Mouse (Mus musculus): ENCODE results near the gene Rgma. TPM values are rescaled to one million over a fixed set of nuclear protein-coding genes. Genes with fewer than 3 reads are reported as not detected.

The Rgma gene
- polyA plus RNA-seq, 2 experiments, result 0.05 to 0.06 TPM

- Histone ChIP-seq H3K4me2 (ENCODE audit: low read depth) (no peak overlapping the region), H3K9me3 (ENCODE audit: control insufficient read depth, low read length) (no peaks in the 10 kb centered on the region), H3K9ac (replicated peaks) (no peak overlapping the region), H3K4me1 (replicated peaks; ENCODE audit: control insufficient read depth in 2 of 2, insufficient read depth in 2 of 2, low read length in 1 of 2) (no peaks in the 10 kb centered on the region), H3K27ac (no peak overlapping the region), H3K27me3 (ENCODE audit: control insufficient read depth, insufficient read depth, low read length) (no peaks in the 10 kb centered on the region), H3K36me3 (replicated peaks; ENCODE audit: control insufficient read depth, insufficient read depth, low read depth) (peaks cover 16% of the 10 kb centered on the region), H3K4me3 (ENCODE audit: insufficient read depth in 1 of 2, low read depth in 2 of 2, low read length in 2 of 2) (no peak overlapping the region)
- DNase-seq (ENCODE audit: low read depth in 3 of 3, low spot score in 3 of 3), result no peak
- no peak for TF ChIP-seq EP300 (IDR thresholded peaks at IDR 0.05; ENCODE audit: low read depth)
- TF ChIP-seq CTCF (IDR thresholded peaks at IDR 0.05; ENCODE audit: low read depth), result no peak
- 57% methylated on average over 3 of the region's 3 CpGs for WGBS (ENCODE audit: insufficient replicate concordance)
- ATAC-seq (ENCODE audit: insufficient read depth), result no peak
These were observed 48.9 kb downstream of the Rgma start for GRCm38 (mm10) chr7:73424243-73424642.

GRCm38 (mm10) chr7:73424705-73425104, 49.4 kb downstream of the Rgma start:
- Histone ChIP-seq H3K9me3 (ENCODE audit: control insufficient read depth, low read length) (no peaks in the 10 kb centered on the region), H3K4me2 (ENCODE audit: low read depth) (no peak overlapping the region), H3K27ac (no peak overlapping the region), H3K4me3 (ENCODE audit: insufficient read depth in 1 of 2, low read depth in 2 of 2, low read length in 2 of 2) (no peak overlapping the region), H3K9ac (replicated peaks) (no peak overlapping the region), H3K36me3 (replicated peaks; ENCODE audit: control insufficient read depth, insufficient read depth, low read depth) (peaks cover 20% of the 10 kb centered on the region), H3K27me3 (ENCODE audit: control insufficient read depth, insufficient read depth, low read length) (no peaks in the 10 kb centered on the region), H3K4me1 (replicated peaks; ENCODE audit: control insufficient read depth in 2 of 2, insufficient read depth in 2 of 2, low read length in 1 of 2) (no peaks in the 10 kb centered on the region)
- TF ChIP-seq CTCF (IDR thresholded peaks at IDR 0.05; ENCODE audit: low read depth), result no peak
- TF ChIP-seq EP300 (IDR thresholded peaks at IDR 0.05; ENCODE audit: low read depth), result no peak
- 73% methylated on average over 3 of the region's 3 CpGs for WGBS (ENCODE audit: insufficient replicate concordance)
- DNase-seq (ENCODE audit: low read depth in 3 of 3, low spot score in 3 of 3) (no peak), ATAC-seq (ENCODE audit: insufficient read depth) (no peak)

GRCm38 (mm10) chr7:73425451-73425850, 50.1 kb downstream of the Rgma start:
- ATAC-seq (ENCODE audit: insufficient read depth), result no peak

GRCm38 (mm10) chr7:73426235-73426634, 50.9 kb downstream of the Rgma start:
- DNase-seq (ENCODE audit: low read depth in 3 of 3, low spot score in 3 of 3), result no peak
- WGBS (ENCODE audit: insufficient replicate concordance), result 76% methylated on average over 3 of the region's 3 CpGs

More at GRCm38 (mm10) chr7:73425451-73425850, 50.1 kb downstream of the Rgma start:
- no peaks in the 10 kb centered on the region for H3K9me3 ChIP-seq (ENCODE audit: control insufficient read depth, low read length)
- TF ChIP-seq EP300 (IDR thresholded peaks at IDR 0.05; ENCODE audit: low read depth), result no peak
- no peak for TF ChIP-seq CTCF (IDR thresholded peaks at IDR 0.05; ENCODE audit: low read depth)
- 75% methylated on average over 7 of the region's 7 CpGs for WGBS (ENCODE audit: insufficient replicate concordance)
- no peak overlapping the region for H3K4me2 ChIP-seq (ENCODE audit: low read depth)
- H3K9ac ChIP-seq (replicated peaks), result no peak overlapping the region
- no peak overlapping the region for H3K27ac ChIP-seq
- H3K4me1 ChIP-seq (replicated peaks; ENCODE audit: control insufficient read depth in 2 of 2, insufficient read depth in 2 of 2, low read length in 1 of 2), result no peaks in the 10 kb centered on the region
- DNase-seq (ENCODE audit: low read depth in 3 of 3, low spot score in 3 of 3), result no peak
- no peak overlapping the region for H3K4me3 ChIP-seq (ENCODE audit: insufficient read depth in 1 of 2, low read depth in 2 of 2, low read length in 2 of 2)
- H3K27me3 ChIP-seq (ENCODE audit: control insufficient read depth, insufficient read depth, low read length), result no peaks in the 10 kb centered on the region
- H3K36me3 ChIP-seq (replicated peaks; ENCODE audit: control insufficient read depth, insufficient read depth, low read depth), result peaks cover 27% of the 10 kb centered on the region

GRCm38 (mm10) chr7:73426752-73427386, 51.6 kb downstream of the Rgma start:
- Histone ChIP-seq H3K4me2 (ENCODE audit: low read depth) (no peak overlapping the region), H3K9me3 (ENCODE audit: control insufficient read depth, low read length) (no peaks in the 10 kb centered on the region), H3K27me3 (ENCODE audit: control insufficient read depth, insufficient read depth, low read length) (no peaks in the 10 kb centered on the region), H3K27ac (no peak overlapping the region), H3K9ac (replicated peaks) (no peak overlapping the region), H3K4me3 (ENCODE audit: insufficient read depth in 1 of 2, low read depth in 2 of 2, low read length in 2 of 2) (no peak overlapping the region), H3K4me1 (replicated peaks; ENCODE audit: control insufficient read depth in 2 of 2, insufficient read depth in 2 of 2, low read length in 1 of 2) (no peaks in the 10 kb centered on the region), H3K36me3 (replicated peaks; ENCODE audit: control insufficient read depth, insufficient read depth, low read depth) (peaks cover 32% of the 10 kb centered on the region)
- no peak for TF ChIP-seq EP300 (IDR thresholded peaks at IDR 0.05; ENCODE audit: low read depth)
- no peak for TF ChIP-seq CTCF (IDR thresholded peaks at IDR 0.05; ENCODE audit: low read depth)
- DNase-seq (ENCODE audit: low read depth in 3 of 3, low spot score in 3 of 3) (no peak), ATAC-seq (ENCODE audit: insufficient read depth) (no peak)
- WGBS (ENCODE audit: insufficient replicate concordance), result 77% methylated on average over 8 of the region's 8 CpGs

More at GRCm38 (mm10) chr7:73426235-73426634, 50.9 kb downstream of the Rgma start:
- Histone ChIP-seq H3K4me1 (replicated peaks; ENCODE audit: control insufficient read depth in 2 of 2, insufficient read depth in 2 of 2, low read length in 1 of 2) (no peaks in the 10 kb centered on the region), H3K9ac (replicated peaks) (no peak overlapping the region), H3K36me3 (replicated peaks; ENCODE audit: control insufficient read depth, insufficient read depth, low read depth) (peaks cover 29% of the 10 kb centered on the region), H3K4me3 (ENCODE audit: insufficient read depth in 1 of 2, low read depth in 2 of 2, low read length in 2 of 2) (no peak overlapping the region), H3K27ac (no peak overlapping the region), H3K4me2 (ENCODE audit: low read depth) (no peak overlapping the region), H3K27me3 (ENCODE audit: control insufficient read depth, insufficient read depth, low read length) (no peaks in the 10 kb centered on the region), H3K9me3 (ENCODE audit: control insufficient read depth, low read length) (no peaks in the 10 kb centered on the region)
- ATAC-seq (ENCODE audit: insufficient read depth), result no peak
- TF ChIP-seq EP300 (IDR thresholded peaks at IDR 0.05; ENCODE audit: low read depth) (no peak), CTCF (IDR thresholded peaks at IDR 0.05; ENCODE audit: low read depth) (no peak)

Data from liver, embryonic 14.5 days (tissue).